Mouse (Mus musculus) left cerebral cortex, adult 18-20 months (tissue): ENCODE data around the gene Wapl. TPM values are rescaled to one million over a fixed set of nuclear protein-coding genes. Genes with fewer than 3 reads are reported as not detected.

Experiments
- DNase-seq, 2 experiments: peaks; one replicate each; pipeline ENCODE4 v3.0.0; 2021 to 2022; ENCODE audit warnings: low spot score in 2 of 2, mixed read lengths in 1 of 2
- long read RNA-seq, 2 experiments: library from polyadenylated mRNA; stranded (forward); transcript quantifications; one replicate each; pipeline ENCODE4 v2.0.0; 2021
- total RNA-seq, 2 experiments: library from RNA; stranded (reverse); gene quantifications; 2 replicates each; pipeline ENCODE4 v1.2.3; 2021

Wapl gene
- 10 to 100 TPM; 44.7 to 46.0 TPM for total RNA-seq
- long read RNA-seq, experiment 1, full-length matches to known transcripts, result 10 of 18 reads
- long read RNA-seq, experiment 1, partial matches to known transcripts, result 5 of 18 reads
- long read RNA-seq, experiment 1, other reads (novel, unspliced or antisense), result 3 of 18 reads
- long read RNA-seq, experiment 2, full-length matches to known transcripts, result 9 of 12 reads
- long read RNA-seq, experiment 2, partial matches to known transcripts, result 3 of 12 reads
- long read RNA-seq, experiment 2, other reads (novel, unspliced or antisense), result 0 of 12 reads

GRCm38 (mm10) chr14:34673395-34674228 lies at the start of gene Wapl:
Wapl (plus strand) TSS chr14:34673928.
- DNase-seq, result peak; percentile 96 to 99

- no peak for DNase-seq
Observed at GRCm38 (mm10) chr14:34626824-34627223, 46.9 kb upstream of the Wapl start.

GRCm38 (mm10) chr14:34632722-34633448 lies 40.8 kb upstream of the Wapl start:
- no peak for DNase-seq

- no peak for DNase-seq
Observed at GRCm38 (mm10) chr14:34635192-34635591, 38.5 kb upstream of the Wapl start.

GRCm38 (mm10) chr14:34635721-34636120 lies 38.0 kb upstream of the Wapl start:
- no peak for DNase-seq

GRCm38 (mm10) chr14:34644140-34644539 lies 29.6 kb upstream of the Wapl start:
- no peak for DNase-seq

- no peak for DNase-seq
Observed at GRCm38 (mm10) chr14:34647870-34648475, 25.8 kb upstream of the Wapl start.

GRCm38 (mm10) chr14:34657131-34657530 lies 16.6 kb upstream of the Wapl start:
- no peak for DNase-seq

- no peak for DNase-seq
Observed at GRCm38 (mm10) chr14:34660351-34660787, 13.4 kb upstream of the Wapl start.

- no peak for DNase-seq
Observed at GRCm38 (mm10) chr14:34660788-34661591, 12.7 kb upstream of the Wapl start.

- peak in 1 of 2 experiments; percentile 7 for DNase-seq
Observed at GRCm38 (mm10) chr14:34661621-34662477, 11.9 kb upstream of the Wapl start.

- DNase-seq, result no peak
Observed at GRCm38 (mm10) chr14:34662478-34662826, 11.3 kb upstream of the Wapl start.

- no peak for DNase-seq
Observed at GRCm38 (mm10) chr14:34663381-34663780, 10.3 kb upstream of the Wapl start.

- DNase-seq, result no peak
Observed at GRCm38 (mm10) chr14:34669082-34669481, 4.6 kb upstream of the Wapl start.

GRCm38 (mm10) chr14:34670256-34670655 lies 3.5 kb upstream of the Wapl start:
- DNase-seq, result no peak

- DNase-seq, result peak; percentile 26 to 33
Observed at GRCm38 (mm10) chr14:34674229-34674791, 582 bp downstream of the Wapl start.

GRCm38 (mm10) chr14:34674932-34675331 lies 1.2 kb downstream of the Wapl start:
- no peak for DNase-seq

- no peak for DNase-seq
Observed at GRCm38 (mm10) chr14:34675347-34675865, 1.7 kb downstream of the Wapl start.

GRCm38 (mm10) chr14:34680815-34681214 lies 7.1 kb downstream of the Wapl start:
- DNase-seq, result no peak
